Mouse (Mus musculus) limb, embryonic 13.5 days (tissue): ENCODE results near the gene Dzip1. TPM values are rescaled to one million over a fixed set of nuclear protein-coding genes. Genes with fewer than 3 reads are reported as not detected.

Experiments used
- polyA plus RNA-seq: library from polyadenylated mRNA; unstranded; fragments of >200 nt; fragmentation: Nextera tagmentation; extraction: Ambion mirVana; gene quantifications from 2 replicates; pipeline ENCODE4 v1.2.1, GENCODE M21; 2015

The Dzip1 gene
- polyA plus RNA-seq, 1 experiment from 2014 or later = 31.5 TPM

Other genes starting within 250 kb of the Dzip1 start
- 1.3 and 1.4 TPM in 2 replicates for gene Abcc4, start 219.2 kb downstream of the Dzip1 start, polyA plus RNA-seq
- 1.5 and 1.7 TPM in 2 replicates for gene Cldn10, start 137.6 kb downstream of the Dzip1 start, polyA plus RNA-seq
- 28.4 and 32.9 TPM in 2 replicates for gene Dnajc3, start 12.5 kb upstream of the Dzip1 start, polyA plus RNA-seq
- 21.1 and 21.3 TPM in 2 replicates for gene Uggt2, start 174.0 kb upstream of the Dzip1 start, polyA plus RNA-seq
- gene Hs6st3, start 212.9 kb upstream of the Dzip1 start, polyA plus RNA-seq = 0.24 and 0.40 TPM in 2 replicates